Mouse (Mus musculus) heart, adult 18-20 months (tissue): ENCODE results near the gene Cfap65. TPM values are rescaled to one million over a fixed set of nuclear protein-coding genes. Genes with fewer than 3 reads are reported as not detected.

Source experiments
- DNase-seq, 2 experiments: peaks; one replicate each; pipeline ENCODE4 v3.0.0; 2021 to 2022; ENCODE audit warnings: mixed read lengths in 1 of 2
- long read RNA-seq, 2 experiments: library from polyadenylated mRNA; stranded (forward); transcript quantifications; one replicate each; pipeline ENCODE4 v2.0.0; 2021
- total RNA-seq, 2 experiments: library from RNA; stranded (reverse); gene quantifications; 2 replicates each; pipeline ENCODE4 v1.2.3; 2021

Cfap65 gene
- total RNA-seq, result under 1 TPM in 1 of 2 experiments, not detected in 1; 0.33 TPM
- long read RNA-seq, experiment 1, result 0 reads
- long read RNA-seq, experiment 2, result 0 reads

GRCm38 (mm10) chr1:74935402-74935801, at the start of gene Cfap65:
TSS of gene Cfap65 (minus strand) at chr1:74935599.
- DNase-seq, result peak; percentile 17 to 34

- no peak for DNase-seq
These were observed 41.6 kb upstream of the Cfap65 start for GRCm38 (mm10) chr1:74977001-74977400.

GRCm38 (mm10) chr1:74975936-74976335, 40.5 kb upstream of the Cfap65 start:
- DNase-seq, result no peak

DNA sequence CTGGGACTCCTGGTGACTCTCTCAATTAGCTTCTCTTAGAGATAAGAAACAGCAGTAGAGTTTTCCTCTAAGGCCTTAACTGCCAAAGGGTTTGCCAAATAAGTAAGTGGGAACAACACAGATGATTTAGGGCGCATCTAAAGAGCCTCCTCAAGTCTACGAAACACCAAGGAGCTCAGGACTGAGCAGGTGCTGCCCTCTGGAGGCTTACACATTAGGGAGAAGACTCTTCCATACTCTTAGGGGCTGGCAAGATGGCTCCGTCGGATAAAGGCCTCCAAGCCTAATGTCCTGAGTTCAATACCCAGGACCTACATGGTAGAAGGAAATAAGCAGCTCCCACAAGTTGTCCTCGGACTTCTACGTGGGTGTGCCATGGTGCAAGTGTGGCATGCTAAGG, 38.2 kb upstream of the Cfap65 start:
- DNase-seq, result no peak

GRCm38 (mm10) chr1:74971353-74972050, 36.1 kb upstream of the Cfap65 start:
- DNase-seq, result no peak

DNA sequence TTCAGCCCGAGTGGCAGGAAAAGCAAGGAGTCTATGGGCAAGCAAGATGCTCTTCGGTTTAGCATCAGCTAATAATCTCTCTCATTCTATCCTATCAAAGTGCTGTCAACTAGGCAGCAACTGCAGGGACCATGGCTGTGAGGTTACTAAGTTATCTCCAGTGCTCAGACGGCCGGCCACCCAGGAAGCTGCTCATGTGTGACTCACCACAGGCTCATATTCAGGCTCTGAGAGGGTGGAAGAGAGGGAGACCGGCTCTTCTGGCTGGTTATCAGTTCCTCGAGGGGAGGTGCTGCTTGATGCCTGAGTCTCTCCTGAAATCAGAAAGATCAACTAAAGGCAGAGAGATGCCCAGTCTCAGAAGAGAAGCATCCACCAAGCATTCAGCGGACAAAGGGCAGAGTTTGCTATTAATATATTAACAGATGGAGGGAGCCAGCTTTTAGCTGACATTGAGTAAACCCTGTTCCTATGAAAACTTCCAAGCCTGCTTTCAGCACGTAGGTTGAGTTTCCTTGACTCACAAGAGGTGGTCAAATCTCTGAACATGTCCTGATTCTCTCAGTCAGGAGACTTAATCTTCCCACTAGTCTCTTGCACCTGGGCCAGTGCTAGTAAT, 32.7 kb upstream of the Cfap65 start:
- no peak for DNase-seq

- peak; percentile 72 to 86 for DNase-seq
These were observed 29.3 kb upstream of the Cfap65 start for GRCm38 (mm10) chr1:74964494-74965215.

GRCm38 (mm10) chr1:74962853-74963227, 27.4 kb upstream of the Cfap65 start:
- DNase-seq, result no peak

- DNase-seq, result no peak
These were observed 26.9 kb upstream of the Cfap65 start for GRCm38 (mm10) chr1:74962126-74962852.

DNA sequence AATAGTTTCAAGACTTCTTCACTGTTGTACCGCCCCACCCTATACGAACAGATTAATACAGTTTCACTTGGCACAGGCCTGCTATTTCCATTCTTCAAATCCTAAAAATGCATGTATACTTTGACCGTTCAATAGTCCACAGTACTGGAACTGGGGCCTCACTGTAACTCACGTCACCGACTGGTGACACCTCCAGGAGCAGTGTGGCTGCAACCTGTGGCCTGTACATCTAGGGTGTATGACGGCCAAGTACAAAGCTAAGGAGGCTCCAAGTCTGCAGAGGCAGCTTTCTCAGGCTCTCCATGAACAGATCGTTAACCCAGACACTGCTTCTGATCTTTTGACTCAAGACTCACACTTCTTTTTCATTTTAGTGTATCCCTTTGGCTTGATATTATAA, 26.3 kb upstream of the Cfap65 start:
- no peak for DNase-seq

DNA sequence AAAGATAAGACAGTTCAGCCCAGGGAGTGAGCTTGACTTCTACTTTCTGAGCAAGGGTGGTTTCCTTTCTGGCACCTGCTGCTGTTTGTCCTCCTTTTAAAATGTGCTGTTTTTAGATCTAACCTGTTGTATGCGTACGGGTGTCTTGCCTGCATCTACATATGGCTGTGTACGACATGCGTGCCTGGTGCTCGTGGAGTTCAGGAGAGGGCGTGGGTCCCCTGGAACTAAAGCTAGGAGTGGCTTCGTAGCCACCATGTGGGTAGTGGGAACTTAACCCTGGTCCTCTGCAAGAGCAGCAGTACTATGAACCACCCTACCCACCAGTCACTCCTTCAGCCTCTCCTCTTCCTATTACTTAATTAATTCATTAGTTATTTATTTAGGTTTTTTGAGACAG, 24.7 kb upstream of the Cfap65 start:
- no peak for DNase-seq

DNA sequence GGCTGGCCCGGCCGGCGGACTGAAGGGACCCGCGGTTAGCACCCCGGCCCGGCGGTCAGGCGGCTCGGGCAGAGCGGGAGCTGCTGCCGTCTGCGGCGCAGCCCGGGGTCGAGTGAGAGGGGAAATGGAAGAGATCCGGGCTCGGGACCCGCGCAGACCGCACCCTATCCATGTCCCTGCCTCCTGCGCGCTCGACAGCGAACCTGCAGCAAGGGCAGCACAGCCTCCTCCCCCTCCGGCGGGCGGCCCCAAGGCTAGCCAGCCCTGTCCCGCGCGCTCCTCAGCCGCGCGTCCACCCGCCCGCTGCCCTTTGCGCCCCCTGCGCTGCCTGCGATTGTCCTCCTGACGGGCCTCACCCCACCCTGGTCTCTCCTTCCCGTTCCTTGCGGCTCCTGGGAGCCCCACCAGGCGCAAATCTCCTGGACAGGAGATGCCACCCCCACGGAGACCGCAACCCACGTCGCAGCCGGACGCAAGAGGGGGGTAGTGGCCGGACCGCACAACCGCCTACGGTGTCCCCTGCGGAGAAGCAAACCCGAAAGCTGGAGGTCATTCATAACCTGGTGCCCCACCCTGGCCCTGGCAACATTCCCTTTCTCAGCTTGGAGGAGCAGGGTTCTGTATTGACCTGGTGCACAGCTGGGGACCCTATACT, 16.3 kb upstream of the Cfap65 start, which contains the start of gene Ihh:
Gene Ihh (minus strand): TSS at position 117 of the 655 bp plus-strand sequence.
- peak in 1 of 2 experiments; percentile 5 for DNase-seq

DNA sequence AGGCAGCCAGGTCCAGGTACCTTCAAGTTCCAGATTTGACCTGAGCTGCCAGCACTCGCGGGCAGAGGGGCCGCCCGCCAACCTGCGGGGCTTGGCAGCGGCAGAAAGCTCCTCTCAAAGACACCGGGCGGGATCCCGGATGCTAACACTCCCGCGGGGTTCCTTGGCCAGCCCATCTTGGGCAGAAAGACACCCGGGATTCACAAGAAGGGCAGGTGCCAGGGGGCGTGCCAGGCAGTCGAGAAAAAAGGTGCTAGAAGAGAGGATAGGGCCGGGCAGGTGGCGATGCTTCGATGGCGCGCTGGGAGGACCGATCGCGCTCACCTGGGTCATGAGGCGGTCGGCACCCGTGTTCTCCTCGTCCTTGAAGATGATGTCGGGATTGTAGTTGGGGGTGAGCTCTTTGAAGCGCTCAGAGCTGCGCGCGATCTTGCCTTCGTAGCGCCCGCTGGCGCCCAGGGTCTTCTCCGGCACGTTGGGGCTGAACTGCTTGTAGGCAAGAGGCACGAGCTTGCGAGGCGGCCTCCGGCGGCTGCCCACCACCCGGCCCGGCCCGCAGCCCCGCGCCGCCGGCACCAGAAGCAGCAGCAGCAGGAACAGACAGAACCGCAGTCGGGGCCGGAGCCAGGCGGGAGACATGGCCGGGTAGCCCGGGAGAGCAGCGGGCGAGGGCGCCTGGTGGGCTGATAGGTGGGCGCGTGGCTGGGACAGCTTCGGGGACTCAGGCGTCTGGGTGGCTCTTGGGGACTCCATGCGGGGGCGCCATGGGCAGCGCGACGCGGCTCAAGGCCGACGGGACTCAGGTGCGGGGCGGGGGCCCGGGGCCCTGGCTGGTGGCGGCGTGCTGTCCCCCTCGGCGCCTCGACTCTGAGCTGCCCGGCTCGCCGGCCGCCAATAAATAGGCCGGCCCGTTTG, 15.4 kb upstream of the Cfap65 start:
- no peak for DNase-seq

DNA sequence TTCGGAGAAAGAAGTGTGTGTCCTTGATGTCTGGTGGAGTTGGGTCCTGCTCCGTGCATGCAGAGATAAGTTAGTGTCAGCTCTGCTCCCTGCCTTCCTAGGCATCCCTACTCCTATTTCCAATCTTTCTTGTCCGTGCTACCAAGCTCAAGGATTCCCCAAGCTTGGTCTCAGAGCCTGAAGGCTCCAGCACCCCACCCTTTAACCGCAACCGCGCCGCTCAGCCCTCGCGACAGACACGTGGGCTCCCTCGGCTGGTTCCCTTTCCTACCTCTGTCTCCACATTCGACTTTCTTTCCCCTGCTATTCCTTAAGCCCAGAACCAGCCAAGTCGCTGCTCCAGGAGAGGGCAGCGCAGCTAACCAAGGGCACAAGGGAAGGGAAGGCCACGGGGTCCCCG, 14.7 kb upstream of the Cfap65 start:
- DNase-seq, result peak in 1 of 2 experiments; percentile 10

GRCm38 (mm10) chr1:74949666-74950050, 14.3 kb upstream of the Cfap65 start:
- peak; percentile 67 to 71 for DNase-seq

- peak; percentile 53 to 79 for DNase-seq
These were observed 13.6 kb upstream of the Cfap65 start for GRCm38 (mm10) chr1:74948784-74949665.

GRCm38 (mm10) chr1:74947986-74948670, 12.7 kb upstream of the Cfap65 start:
- peak; percentile 20 to 49 for DNase-seq

DNA sequence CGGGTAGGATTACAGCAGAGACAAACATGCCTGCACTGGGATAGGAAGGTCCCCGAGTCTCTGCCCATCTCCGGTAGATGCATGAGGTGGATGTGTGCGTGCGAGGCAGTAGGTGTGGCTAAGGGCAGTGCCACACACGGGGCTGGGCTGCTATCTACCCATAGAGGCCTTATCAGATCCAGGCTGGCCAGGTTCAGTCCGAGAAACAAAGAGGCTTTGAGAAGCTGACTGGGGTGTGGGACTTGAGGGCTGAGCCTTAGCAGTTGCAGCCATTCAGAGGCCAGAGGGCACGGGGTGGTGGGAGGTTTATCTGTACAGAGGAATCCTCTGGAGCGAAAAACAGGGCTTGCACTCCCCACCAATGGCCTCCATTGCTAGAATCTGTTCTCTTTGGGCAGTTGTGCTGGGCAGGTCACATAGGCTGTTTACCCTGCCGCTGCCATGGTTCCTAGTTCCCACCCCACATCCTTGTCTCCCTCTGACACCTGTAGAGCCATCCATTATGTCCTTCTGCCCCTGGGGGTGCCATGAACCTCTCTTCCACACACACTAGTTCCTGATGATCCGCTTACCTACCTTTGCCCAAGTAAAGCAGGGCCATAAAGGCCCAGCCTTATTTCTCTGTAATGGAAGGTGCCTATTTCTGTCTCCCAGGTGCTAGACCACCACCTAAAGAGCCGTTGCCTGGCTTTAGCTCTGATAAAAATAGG, 6.4 kb upstream of the Cfap65 start:
- DNase-seq, result no peak
